Mouse (Mus musculus) forebrain, embryonic 13.5 days (tissue): Measurements from ENCODE around the gene Stmnd1. TPM values are rescaled to one million over a fixed set of nuclear protein-coding genes. Genes with fewer than 3 reads are reported as not detected.
"Not testable (repeated sequence)": the region's sequence is repeated elsewhere in the genome, so short reads cannot be mapped to it uniquely, and the experiment has no call there.

Experiments used
- ATAC-seq: fragments of 200-750 bp; cut with Nextera tagmentation; 2 replicates; pipeline ENCODE4 v1.8.0; 2017
- H3K27ac ChIP-seq: fragments of 300-500 bp; sonication (generic); 2 replicates; pipeline ENCODE4 v1.5.1; 2015; ENCODE audit warnings: inconsistent platforms, mild to moderate bottlenecking, moderate library complexity
- H3K27me3 ChIP-seq: fragments of 300-500 bp; sonication (generic); 2 replicates; pipeline ENCODE4 v1.6.1; 2015; ENCODE audit warnings: mild to moderate bottlenecking, inconsistent platforms
- H3K36me3 ChIP-seq: fragments of 300-500 bp; sonication (generic); 2 replicates; pipeline ENCODE4 v1.6.1; 2015; ENCODE audit warnings: mild to moderate bottlenecking, inconsistent platforms; ENCODE audit not compliant: poor library complexity, severe bottlenecking
- H3K4me1 ChIP-seq: fragments of 300-500 bp; sonication (generic); 2 replicates; pipeline ENCODE4 v1.6.1; 2015; ENCODE audit warnings: inconsistent platforms
- H3K4me2 ChIP-seq: fragments of 300-500 bp; sonication (generic); 2 replicates; pipeline ENCODE4 v1.6.1; 2015; ENCODE audit warnings: inconsistent platforms, mild to moderate bottlenecking, moderate library complexity
- H3K4me3 ChIP-seq: fragments of 300-500 bp; sonication (generic); 2 replicates; pipeline ENCODE4 v1.5.1; 2015; ENCODE audit warnings: mild to moderate bottlenecking, inconsistent platforms
- H3K9ac ChIP-seq: fragments of 300-500 bp; sonication (generic); 2 replicates; pipeline ENCODE4 v1.6.1; 2015; ENCODE audit warnings: mild to moderate bottlenecking, inconsistent platforms
- H3K9me3 ChIP-seq: fragments of 300-500 bp; sonication (generic); replicated peaks from 2 replicates; pipeline ENCODE4 v1.6.1; 2016; ENCODE audit warnings: inconsistent platforms
- WGBS: fragments of 180-500 bp; shearing (Covaris S2); methylation state at CpG from one replicate; pipeline ENCODE4 v1.1.7; 2015; 5-methylcytosine and 5-hydroxymethylcytosine counted together
- polyA plus RNA-seq: library from polyadenylated mRNA; unstranded; fragments of >200 nt; fragmentation: Nextera tagmentation; extraction: Ambion mirVana; gene quantifications from 2 replicates; pipeline ENCODE4 v1.2.1, GENCODE M21; 2015

Gene Stmnd1
- not detected in 2 replicates for polyA plus RNA-seq

- peak within 1 kb of the TSS; percentile 39 for H3K4me2 ChIP-seq
- no peaks in the 10 kb centered on the region for H3K36me3 ChIP-seq
- H3K27ac ChIP-seq = no peak within 1 kb of the TSS
- no peak within 1 kb of the TSS for H3K9ac ChIP-seq
- no peaks in the 10 kb centered on the region for H3K9me3 ChIP-seq
- peaks cover 23% of the 10 kb centered on the region for H3K4me1 ChIP-seq
- peaks cover 6% of the 10 kb centered on the region for H3K27me3 ChIP-seq
- no peak for ATAC-seq
- H3K4me3 ChIP-seq = no peak within 1 kb of the TSS
- WGBS = 23% methylated on average over 7 of the region's 8 CpGs
Observed at GRCm38 (mm10) chr13:46273453-46274110, at the start of gene Stmnd1. Stmnd1 (plus strand) TSS chr13:46273721.

GRCm38 (mm10) chr13:46226956-46227355 is 46.6 kb upstream of the Stmnd1 start:
- Histone ChIP-seq H3K36me3 (no peaks in the 10 kb centered on the region), H3K9me3 (no peaks in the 10 kb centered on the region), H3K9ac (no peak overlapping the region), H3K27me3 (no peaks in the 10 kb centered on the region), H3K4me2 (no peak overlapping the region), H3K4me3 (no peak overlapping the region), H3K4me1 (peaks cover 5% of the 10 kb centered on the region; the same call in 1 of the 2 replicates), H3K27ac (no peak overlapping the region)
- 59% methylated on average over 2 of the region's 2 CpGs for WGBS
- no peak for ATAC-seq

- Histone ChIP-seq H3K9ac (no peak overlapping the region), H3K4me3 (no peak overlapping the region), H3K27ac (no peak overlapping the region), H3K36me3 (no peaks in the 10 kb centered on the region), H3K4me2 (no peak overlapping the region), H3K27me3 (no peaks in the 10 kb centered on the region), H3K9me3 (no peaks in the 10 kb centered on the region), H3K4me1 (peaks cover 4% of the 10 kb centered on the region; the same call in 1 of the 2 replicates)
- ATAC-seq = no peak
- WGBS = 85% methylated on average over 4 of the region's 4 CpGs
Observed at GRCm38 (mm10) chr13:46227486-46227885, 46.0 kb upstream of the Stmnd1 start.

- 94% methylated on average over 1 of the region's 1 CpGs for WGBS
- H3K9me3 ChIP-seq, H3K4me1 ChIP-seq, H3K27me3 ChIP-seq, H3K4me2 ChIP-seq, H3K9ac ChIP-seq, H3K36me3 ChIP-seq, H3K27ac ChIP-seq, H3K4me3 ChIP-seq, ATAC-seq: not testable (repeated sequence)
Observed at GRCm38 (mm10) chr13:46228750-46229149, 44.8 kb upstream of the Stmnd1 start.

GRCm38 (mm10) chr13:46231514-46232085 is 41.9 kb upstream of the Stmnd1 start:
- Histone ChIP-seq H3K36me3 (no peaks in the 10 kb centered on the region), H3K9ac (no peak overlapping the region), H3K27ac (no peak overlapping the region), H3K9me3 (no peaks in the 10 kb centered on the region), H3K4me2 (no peak overlapping the region), H3K4me3 (no peak overlapping the region), H3K27me3 (no peaks in the 10 kb centered on the region), H3K4me1 (no peaks in the 10 kb centered on the region)
- 69% methylated on average over 5 of the region's 5 CpGs for WGBS
- ATAC-seq = no peak

GRCm38 (mm10) chr13:46237723-46238349 is 35.7 kb upstream of the Stmnd1 start:
- no peaks in the 10 kb centered on the region for H3K36me3 ChIP-seq
- ATAC-seq = no peak
- WGBS = 78% methylated on average over 7 of the region's 7 CpGs

GRCm38 (mm10) chr13:46238796-46239195 is 34.7 kb upstream of the Stmnd1 start:
- Histone ChIP-seq H3K4me1 (0 out of 2 replicates have a peak, but pooled peaks cover 12% of the 10 kb centered on the region), H3K36me3 (no peaks in the 10 kb centered on the region), H3K4me2 (no peak overlapping the region), H3K27ac (no peak overlapping the region), H3K4me3 (no peak overlapping the region), H3K27me3 (no peaks in the 10 kb centered on the region), H3K9ac (no peak overlapping the region), H3K9me3 (no peaks in the 10 kb centered on the region)
- 91% methylated on average over 7 of the region's 7 CpGs for WGBS
- ATAC-seq = no peak

More at GRCm38 (mm10) chr13:46237723-46238349, 35.7 kb upstream of the Stmnd1 start:
- no peaks in the 10 kb centered on the region for H3K9me3 ChIP-seq
- H3K4me3 ChIP-seq = no peak overlapping the region
- H3K4me1 ChIP-seq = 0 out of 2 replicates have a peak, but pooled peaks cover 12% of the 10 kb centered on the region
- H3K27me3 ChIP-seq = no peaks in the 10 kb centered on the region
- no peak overlapping the region for H3K27ac ChIP-seq
- no peak overlapping the region for H3K9ac ChIP-seq
- no peak overlapping the region for H3K4me2 ChIP-seq

- Histone ChIP-seq H3K36me3 (no peaks in the 10 kb centered on the region), H3K27ac (no peak overlapping the region), H3K4me2 (no peak overlapping the region), H3K4me1 (0 out of 2 replicates have a peak, but pooled peaks cover 12% of the 10 kb centered on the region), H3K9ac (no peak overlapping the region), H3K4me3 (no peak overlapping the region), H3K27me3 (no peaks in the 10 kb centered on the region), H3K9me3 (no peaks in the 10 kb centered on the region)
- 0 out of 2 replicates have a peak, but pooled peaks have one; percentile 41 for ATAC-seq
- WGBS = 48% methylated on average over 9 of the region's 9 CpGs
Observed at GRCm38 (mm10) chr13:46241391-46242188, 31.9 kb upstream of the Stmnd1 start.

- Histone ChIP-seq H3K4me1 (no peaks in the 10 kb centered on the region), H3K27me3 (no peaks in the 10 kb centered on the region), H3K4me3 (no peak overlapping the region), H3K9me3 (no peaks in the 10 kb centered on the region), H3K4me2 (no peak overlapping the region), H3K9ac (no peak overlapping the region), H3K27ac (no peak overlapping the region), H3K36me3 (no peaks in the 10 kb centered on the region)
- WGBS = 89% methylated on average over 3 of the region's 3 CpGs
- ATAC-seq = no peak
Observed at GRCm38 (mm10) chr13:46253753-46254152, 19.8 kb upstream of the Stmnd1 start.

- H3K4me2 ChIP-seq = no peak overlapping the region
Observed at GRCm38 (mm10) chr13:46254171-46254570, 19.4 kb upstream of the Stmnd1 start.

GRCm38 (mm10) chr13:46255616-46256015 is 17.9 kb upstream of the Stmnd1 start:
- no peaks in the 10 kb centered on the region for H3K4me1 ChIP-seq
- no peaks in the 10 kb centered on the region for H3K9me3 ChIP-seq
- no peak overlapping the region for H3K4me3 ChIP-seq
- ATAC-seq = no peak
- WGBS = 89% methylated on average over 6 of the region's 6 CpGs
- H3K27ac ChIP-seq = no peak overlapping the region
- no peak overlapping the region for H3K9ac ChIP-seq
- no peak overlapping the region for H3K4me2 ChIP-seq
- H3K36me3 ChIP-seq = no peaks in the 10 kb centered on the region
- no peaks in the 10 kb centered on the region for H3K27me3 ChIP-seq

More at GRCm38 (mm10) chr13:46254171-46254570, 19.4 kb upstream of the Stmnd1 start:
- Histone ChIP-seq H3K36me3 (no peaks in the 10 kb centered on the region), H3K4me1 (no peaks in the 10 kb centered on the region), H3K4me3 (no peak overlapping the region), H3K27ac (no peak overlapping the region), H3K9ac (no peak overlapping the region), H3K27me3 (no peaks in the 10 kb centered on the region), H3K9me3 (no peaks in the 10 kb centered on the region)
- WGBS = 92% methylated on average over 5 of the region's 5 CpGs
- no peak for ATAC-seq

- Histone ChIP-seq H3K9me3 (no peaks in the 10 kb centered on the region), H3K27me3 (no peaks in the 10 kb centered on the region), H3K9ac (no peak overlapping the region), H3K4me1 (no peaks in the 10 kb centered on the region), H3K36me3 (no peaks in the 10 kb centered on the region), H3K4me2 (no peak overlapping the region), H3K27ac (no peak overlapping the region), H3K4me3 (no peak overlapping the region)
- 1% methylated on average over 4 of the region's 4 CpGs for WGBS
- 0 out of 2 replicates have a peak, but pooled peaks have one; percentile 36 for ATAC-seq
Observed at GRCm38 (mm10) chr13:46257847-46258246, 15.7 kb upstream of the Stmnd1 start.
